Mouse (Mus musculus) hindbrain, embryonic 12.5 days (tissue): ENCODE measurements around the gene Gm32742. TPM values are rescaled to one million over a fixed set of nuclear protein-coding genes. Genes with fewer than 3 reads are reported as not detected.

Source experiments
- ATAC-seq: fragments of 200-750 bp; cut with Nextera tagmentation; 2 replicates; pipeline ENCODE4 v1.8.0; 2017; ENCODE audit warnings: moderate TSS enrichment; ENCODE audit not compliant: low FRiP score
- H3K27ac ChIP-seq: fragments of 300-500 bp; sonication (generic); 2 replicates; pipeline ENCODE4 v1.5.1; 2016; ENCODE audit warnings: mild to moderate bottlenecking
- H3K27me3 ChIP-seq: fragments of 300-500 bp; sonication (generic); 2 replicates; pipeline ENCODE4 v1.6.1; 2016; ENCODE audit warnings: mild to moderate bottlenecking
- H3K36me3 ChIP-seq: fragments of 300-500 bp; sonication (generic); 2 replicates; pipeline ENCODE4 v1.6.1; 2016; ENCODE audit warnings: mild to moderate bottlenecking
- H3K4me1 ChIP-seq: fragments of 300-500 bp; sonication (generic); 2 replicates; pipeline ENCODE4 v1.6.1; 2016
- H3K4me2 ChIP-seq: fragments of 300-500 bp; sonication (generic); replicated peaks from 2 replicates; pipeline ENCODE4 v1.6.1; 2016; ENCODE audit warnings: mild to moderate bottlenecking
- H3K4me3 ChIP-seq: fragments of 300-500 bp; sonication (generic); 2 replicates; pipeline ENCODE4 v1.5.1; 2016; ENCODE audit warnings: mild to moderate bottlenecking
- H3K9ac ChIP-seq: fragments of 300-500 bp; sonication (generic); 2 replicates; pipeline ENCODE4 v1.6.1; 2016; ENCODE audit warnings: mild to moderate bottlenecking, moderate library complexity
- H3K9me3 ChIP-seq: fragments of 300-500 bp; sonication (generic); replicated peaks from 2 replicates; pipeline ENCODE4 v1.6.1; 2016; ENCODE audit warnings: mild to moderate bottlenecking
- WGBS: fragments of 180-500 bp; shearing (Covaris S2); methylation state at CpG from one replicate; pipeline ENCODE4 v1.1.7; 2016; 5-methylcytosine and 5-hydroxymethylcytosine counted together
- polyA plus RNA-seq: library from polyadenylated mRNA; unstranded; fragments of >200 nt; fragmentation: Nextera tagmentation; extraction: Ambion mirVana; gene quantifications from 2 replicates; pipeline ENCODE4 v1.2.1, GENCODE M21; 2016

The Gm32742 gene
- polyA plus RNA-seq, 1 experiment from 2014 or later: 0.06 TPM

GRCm38 (mm10) chr9:51175722-51176121 lies 10.4 kb upstream of the Gm32742 start:
- Histone ChIP-seq H3K4me2 (no peak overlapping the region), H3K9me3 (no peaks in the 10 kb centered on the region), H3K27me3 (no peaks in the 10 kb centered on the region), H3K27ac (no peak overlapping the region), H3K4me3 (no peak overlapping the region), H3K36me3 (no peaks in the 10 kb centered on the region), H3K4me1 (no peaks in the 10 kb centered on the region), H3K9ac (no peak overlapping the region)
- no peak for ATAC-seq
- 86% methylated on average over 1 of the region's 1 CpGs for WGBS

GRCm38 (mm10) chr9:51174890-51175464 lies 9.7 kb upstream of the Gm32742 start:
- H3K9ac ChIP-seq: no peak overlapping the region
- H3K4me1 ChIP-seq: no peaks in the 10 kb centered on the region
- no peak overlapping the region for H3K27ac ChIP-seq
- no peak overlapping the region for H3K4me2 ChIP-seq
- H3K27me3 ChIP-seq: no peaks in the 10 kb centered on the region
- WGBS: 62% methylated on average over 8 of the region's 8 CpGs
- no peaks in the 10 kb centered on the region for H3K36me3 ChIP-seq
- no peak for ATAC-seq
- H3K9me3 ChIP-seq: no peaks in the 10 kb centered on the region
- no peak overlapping the region for H3K4me3 ChIP-seq

GRCm38 (mm10) chr9:51170298-51170697 lies 5.0 kb upstream of the Gm32742 start:
- Histone ChIP-seq H3K9me3 (no peaks in the 10 kb centered on the region), H3K4me3 (no peak overlapping the region), H3K4me1 (no peaks in the 10 kb centered on the region), H3K27ac (no peak overlapping the region), H3K9ac (no peak overlapping the region), H3K27me3 (no peaks in the 10 kb centered on the region), H3K36me3 (no peaks in the 10 kb centered on the region), H3K4me2 (no peak overlapping the region)
- 74% methylated on average over 6 of the region's 6 CpGs for WGBS
- no peak for ATAC-seq

DNA sequence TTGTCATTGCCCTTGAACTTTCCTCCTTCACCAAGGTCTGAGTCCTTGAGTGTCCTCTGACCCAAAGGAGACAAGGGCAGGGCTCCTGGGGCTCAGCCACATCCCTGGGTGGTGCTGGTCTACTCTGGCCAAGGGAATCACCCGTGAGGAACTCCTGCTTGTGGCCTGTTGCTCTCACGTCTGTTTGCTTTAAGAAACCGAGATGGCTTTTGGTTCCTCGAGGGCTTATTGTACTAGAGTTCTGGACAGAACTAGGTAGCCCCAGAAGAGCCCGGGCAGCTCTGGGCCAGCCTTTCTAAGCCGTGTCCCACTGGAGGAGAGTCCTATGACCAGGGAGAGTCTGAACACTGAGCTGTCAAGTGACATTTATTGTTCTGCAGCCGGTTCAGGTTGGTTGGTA lies 3.8 kb upstream of the Gm32742 start:
- Histone ChIP-seq H3K9ac (no peak overlapping the region), H3K4me3 (no peak overlapping the region), H3K36me3 (no peaks in the 10 kb centered on the region), H3K4me1 (no peaks in the 10 kb centered on the region), H3K27ac (no peak overlapping the region), H3K27me3 (no peaks in the 10 kb centered on the region), H3K9me3 (no peaks in the 10 kb centered on the region), H3K4me2 (no peak overlapping the region)
- 81% methylated on average over 7 of the region's 7 CpGs for WGBS
- no peak for ATAC-seq

GRCm38 (mm10) chr9:51168698-51169097 lies 3.4 kb upstream of the Gm32742 start:
- Histone ChIP-seq H3K27ac (no peak overlapping the region), H3K36me3 (no peaks in the 10 kb centered on the region), H3K27me3 (no peaks in the 10 kb centered on the region), H3K4me1 (no peaks in the 10 kb centered on the region), H3K9ac (no peak overlapping the region), H3K4me3 (no peak overlapping the region), H3K4me2 (no peak overlapping the region), H3K9me3 (no peaks in the 10 kb centered on the region)
- ATAC-seq: no peak
- WGBS: 65% methylated on average over 5 of the region's 5 CpGs

DNA sequence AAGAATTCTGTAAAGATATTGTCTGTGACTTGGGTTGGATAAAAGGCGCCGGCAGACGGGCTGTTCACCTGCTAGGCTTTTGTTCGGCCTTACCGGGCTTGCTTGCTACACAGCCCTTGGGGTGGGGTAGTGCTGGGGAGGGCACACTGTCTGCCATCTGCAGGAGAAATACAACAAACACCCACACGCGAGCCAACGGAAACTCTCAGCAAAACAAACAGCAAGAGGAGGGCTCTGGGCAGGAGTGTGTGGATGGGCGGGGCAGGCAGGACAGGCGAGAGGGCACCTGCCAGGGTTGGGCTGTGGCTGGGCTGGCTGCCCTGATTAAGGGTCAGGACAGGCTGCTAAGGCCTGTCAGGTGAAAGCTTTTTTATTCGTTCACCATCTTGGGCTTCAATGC lies 2.6 kb upstream of the Gm32742 start:
- 61% methylated on average over 11 of the region's 11 CpGs for WGBS
- Histone ChIP-seq H3K9me3 (no peaks in the 10 kb centered on the region), H3K36me3 (no peaks in the 10 kb centered on the region), H3K27me3 (no peaks in the 10 kb centered on the region), H3K9ac (no peak overlapping the region), H3K4me1 (no peaks in the 10 kb centered on the region), H3K4me2 (no peak overlapping the region), H3K4me3 (no peak overlapping the region), H3K27ac (no peak overlapping the region)
- no peak for ATAC-seq

- no peak overlapping the region for H3K9ac ChIP-seq
- H3K36me3 ChIP-seq: no peaks in the 10 kb centered on the region
- no peak for ATAC-seq
- peaks cover 11% of the 10 kb centered on the region; the same call in 1 of the 2 replicates for H3K27me3 ChIP-seq
- 91% methylated on average over 5 of the region's 5 CpGs for WGBS
- no peak overlapping the region for H3K4me3 ChIP-seq
- H3K9me3 ChIP-seq: no peaks in the 10 kb centered on the region
- H3K27ac ChIP-seq: no peak overlapping the region
- H3K4me2 ChIP-seq: no peak overlapping the region
- no peaks in the 10 kb centered on the region for H3K4me1 ChIP-seq
Observed at GRCm38 (mm10) chr9:51163989-51164388, 1.3 kb downstream of the Gm32742 start.

DNA sequence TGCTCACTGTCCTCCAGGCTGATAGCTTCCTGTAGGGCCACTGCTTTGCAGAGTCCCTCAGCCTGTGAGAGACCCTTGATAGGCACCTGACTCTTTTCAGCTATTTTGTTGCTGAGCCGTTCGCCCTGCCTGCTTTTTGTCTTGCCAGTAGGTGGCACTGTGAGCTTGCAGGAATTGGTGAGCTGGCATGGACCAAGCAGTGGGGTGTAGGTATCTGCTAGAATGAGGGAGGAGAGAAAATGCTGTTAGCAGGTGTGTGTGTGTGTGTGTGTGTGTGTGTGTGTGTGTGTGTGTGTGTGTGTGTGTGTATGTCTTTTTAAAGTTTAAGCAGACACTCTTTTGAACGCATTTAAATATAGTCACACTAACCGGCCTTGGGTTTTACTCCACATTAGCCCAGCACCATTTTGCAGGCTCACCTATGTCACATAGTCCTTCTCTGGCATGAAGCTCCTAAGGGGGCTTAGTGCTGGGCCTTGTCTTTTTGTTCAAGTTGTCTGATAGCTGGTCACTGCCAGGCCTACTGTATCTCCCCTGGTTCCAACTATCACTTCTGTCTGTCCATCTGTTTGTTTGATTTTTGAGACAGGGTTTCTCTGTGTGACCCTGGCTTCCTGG lies 3.4 kb downstream of the Gm32742 start:
- H3K9me3 ChIP-seq: no peaks in the 10 kb centered on the region
- 16% methylated on average over 4 of the region's 4 CpGs for WGBS
- no peak overlapping the region for H3K27ac ChIP-seq
- H3K27me3 ChIP-seq: peaks cover 11% of the 10 kb centered on the region; the same call in 1 of the 2 replicates
- no peak overlapping the region for H3K4me3 ChIP-seq
- H3K9ac ChIP-seq: no peak overlapping the region
- peak; percentile 83 for ATAC-seq
- H3K4me2 ChIP-seq: no peak overlapping the region
- H3K4me1 ChIP-seq: no peaks in the 10 kb centered on the region
- no peaks in the 10 kb centered on the region for H3K36me3 ChIP-seq

- H3K9ac ChIP-seq: 0 out of 2 replicates have a peak overlapping the region, but pooled peaks have one; percentile 13
- peaks cover 6% of the 10 kb centered on the region for H3K4me1 ChIP-seq
- H3K4me2 ChIP-seq: peak overlapping the region; percentile 27
- H3K36me3 ChIP-seq: no peaks in the 10 kb centered on the region
- H3K27ac ChIP-seq: no peak overlapping the region
- 0 out of 2 replicates have a peak, but pooled peaks have one; percentile 54 for ATAC-seq
- H3K9me3 ChIP-seq: no peaks in the 10 kb centered on the region
- 16% methylated on average over 13 of the region's 13 CpGs for WGBS
- H3K27me3 ChIP-seq: no peaks in the 10 kb centered on the region; the same call in none of the 2 replicates
- no peak overlapping the region for H3K4me3 ChIP-seq
Observed at GRCm38 (mm10) chr9:51152079-51152752, 13.1 kb downstream of the Gm32742 start.

- Histone ChIP-seq H3K9me3 (no peaks in the 10 kb centered on the region), H3K27ac (no peak overlapping the region), H3K9ac (no peak overlapping the region), H3K4me1 (peaks cover 6% of the 10 kb centered on the region), H3K4me3 (no peak overlapping the region), H3K27me3 (no peaks in the 10 kb centered on the region; the same call in none of the 2 replicates), H3K4me2 (no peak overlapping the region), H3K36me3 (no peaks in the 10 kb centered on the region)
- 85% methylated on average over 5 of the region's 5 CpGs for WGBS
- no peak for ATAC-seq
Observed at GRCm38 (mm10) chr9:51147294-51147693, 18.0 kb downstream of the Gm32742 start.

DNA sequence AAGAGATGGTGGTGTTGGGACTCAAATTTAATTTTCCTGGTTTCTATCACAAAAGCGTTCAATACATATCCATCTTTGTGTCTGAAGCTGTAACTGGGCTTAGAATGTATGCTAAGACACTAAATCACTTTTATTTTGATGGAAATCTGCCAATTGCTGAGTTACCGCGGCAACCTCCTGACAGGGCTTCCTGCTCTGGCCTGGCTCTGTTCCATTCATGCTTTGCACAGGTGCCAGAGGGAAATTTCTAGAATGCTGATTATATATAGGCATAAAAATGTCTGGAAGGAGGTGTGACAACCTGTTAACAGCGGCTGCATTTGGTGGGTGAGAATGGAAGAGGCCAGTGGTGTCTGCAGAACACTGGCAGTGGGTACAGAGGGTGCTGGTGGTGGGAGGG lies 18.8 kb downstream of the Gm32742 start:
- Histone ChIP-seq H3K9me3 (no peaks in the 10 kb centered on the region), H3K36me3 (no peaks in the 10 kb centered on the region), H3K27ac (no peak overlapping the region), H3K27me3 (no peaks in the 10 kb centered on the region; the same call in none of the 2 replicates), H3K4me3 (no peak overlapping the region), H3K9ac (no peak overlapping the region), H3K4me1 (no peaks in the 10 kb centered on the region), H3K4me2 (no peak overlapping the region)
- 90% methylated on average over 4 of the region's 4 CpGs for whole genome bisulfite sequencing
- no peak for ATAC-seq

- H3K4me1 ChIP-seq: no peaks in the 10 kb centered on the region
- H3K9ac ChIP-seq: no peak overlapping the region
- no peak overlapping the region for H3K4me2 ChIP-seq
- no peak for ATAC-seq
- H3K27ac ChIP-seq: no peak overlapping the region
- WGBS: 72% methylated on average over 6 of the region's 6 CpGs
- H3K27me3 ChIP-seq: no peaks in the 10 kb centered on the region; the same call in 1 of the 2 replicates
- no peak overlapping the region for H3K4me3 ChIP-seq
- no peaks in the 10 kb centered on the region for H3K36me3 ChIP-seq
- H3K9me3 ChIP-seq: no peaks in the 10 kb centered on the region
Observed at GRCm38 (mm10) chr9:51144218-51144617, 21.1 kb downstream of the Gm32742 start.
